Mouse (Mus musculus): Measurements from ENCODE around the gene Nop10.

The Nop10 gene

DNA sequence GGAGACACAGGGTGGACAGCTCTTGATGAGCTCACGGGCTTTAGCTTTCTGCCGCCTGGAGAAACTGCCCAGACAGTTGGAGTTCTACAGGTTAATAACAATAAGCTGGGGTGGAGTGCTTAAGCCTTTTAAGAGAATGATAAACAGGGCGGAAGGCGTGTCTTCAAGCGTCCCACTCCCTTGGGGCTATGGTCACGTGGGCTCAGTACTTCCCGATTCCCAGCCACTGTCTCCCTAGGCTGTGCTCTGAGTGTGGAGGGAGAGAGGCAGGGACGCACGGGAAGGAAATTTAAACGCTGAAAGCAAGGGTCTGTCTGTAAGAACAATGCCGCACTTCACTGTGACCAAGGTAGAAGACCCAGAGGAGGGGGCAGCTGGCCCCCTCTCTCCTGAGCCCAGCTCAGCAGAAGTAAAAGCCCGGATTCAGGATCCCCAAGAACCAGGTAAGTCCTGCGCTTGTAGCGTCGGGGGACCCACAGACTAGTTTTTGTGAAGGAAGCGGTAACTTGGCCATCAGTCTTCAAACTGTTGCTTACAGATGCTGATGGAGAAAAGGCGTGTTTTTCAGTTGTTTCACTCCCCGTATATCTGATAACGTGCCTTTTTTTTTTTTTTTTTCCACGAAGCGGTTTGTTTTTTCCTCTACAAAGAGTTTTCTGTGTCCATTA is 22.8 kb downstream of the Nop10 start:
- TF ChIP-seq GATA4 (IDR thresholded peaks at IDR 0.05; ENCODE audit: insufficient replicate concordance, low read length) = no peak

DNA sequence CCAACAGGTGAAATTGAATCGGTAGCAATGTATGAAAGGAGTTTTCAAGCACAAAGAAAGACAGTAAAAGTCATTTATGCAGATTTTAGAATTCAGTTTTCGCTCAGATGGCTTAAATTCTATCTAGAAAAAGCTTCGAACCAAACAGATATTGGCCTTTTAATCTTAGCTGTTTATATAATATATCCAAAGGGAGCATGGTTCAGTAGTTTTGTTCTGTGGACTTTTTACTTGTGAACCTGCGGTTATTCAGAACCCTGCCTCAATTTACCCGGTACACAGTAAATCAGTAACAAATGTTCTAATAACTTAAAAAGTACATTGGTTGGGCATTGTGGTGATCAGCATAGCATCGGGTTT is 23.3 kb downstream of the Nop10 start:
- no peak for TF ChIP-seq GATA4 (IDR thresholded peaks at IDR 0.05; ENCODE audit: insufficient replicate concordance, low read length)

DNA sequence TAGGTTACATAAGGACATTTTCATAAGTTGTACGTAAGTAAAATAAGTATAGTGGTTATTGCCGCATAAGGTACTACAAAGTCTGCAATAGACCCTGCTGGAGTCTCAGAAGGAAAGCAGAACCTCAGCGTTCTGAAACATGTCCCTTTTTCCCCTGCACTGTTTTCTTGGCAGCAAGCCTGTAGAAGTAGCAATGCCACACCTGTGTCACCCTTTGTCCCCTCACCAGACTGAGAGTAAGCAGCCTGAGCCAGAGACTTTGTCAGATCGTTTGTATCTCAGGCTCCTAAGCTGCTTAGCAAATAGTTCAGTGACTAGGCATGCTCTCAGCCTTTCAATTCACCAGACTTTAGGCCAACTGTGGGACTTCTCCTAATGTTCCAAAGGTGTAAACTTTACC is 25.3 kb downstream of the Nop10 start:
- TF ChIP-seq GATA4 (IDR thresholded peaks at IDR 0.05; ENCODE audit: insufficient replicate concordance, low read length) = no peak

DNA sequence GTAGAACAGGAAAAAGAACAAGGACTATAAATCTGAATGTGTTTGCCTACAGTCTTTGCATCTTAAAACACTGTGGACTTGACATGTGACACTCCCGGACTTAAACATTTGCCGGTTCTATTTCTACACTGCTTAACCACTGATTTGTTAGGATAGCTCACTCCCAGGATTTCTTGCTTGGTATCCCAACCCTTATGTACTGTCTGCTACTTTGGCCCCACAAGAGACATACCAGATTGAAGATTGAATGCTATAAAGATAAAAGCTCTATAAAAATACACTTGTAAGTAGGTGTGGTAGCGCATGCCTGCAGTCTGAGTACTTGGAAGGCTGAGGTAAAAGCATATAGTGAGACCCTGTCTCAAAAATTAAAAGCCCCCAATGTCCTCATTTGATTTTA is 27.8 kb downstream of the Nop10 start:
- no peak for TF ChIP-seq GATA4 (IDR thresholded peaks at IDR 0.05; ENCODE audit: insufficient replicate concordance, low read length)

DNA sequence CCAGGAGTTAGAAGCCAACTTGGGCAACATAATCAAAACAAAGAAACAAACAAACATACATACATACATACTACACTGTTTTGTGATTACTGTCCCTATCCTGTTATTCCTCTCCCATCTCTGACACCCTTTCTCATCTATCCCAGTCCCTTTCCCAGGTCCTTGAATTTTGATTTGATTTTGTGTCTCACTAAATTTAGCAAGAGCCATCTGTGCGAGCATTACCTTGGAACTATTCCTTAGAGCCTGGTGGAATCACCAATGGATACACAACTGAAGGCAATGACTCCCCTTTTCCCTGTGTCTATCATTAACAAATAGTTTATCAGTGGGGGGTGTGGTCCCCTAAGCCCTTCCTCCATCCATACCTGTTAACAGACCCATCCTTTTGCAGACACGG is 31.1 kb downstream of the Nop10 start:
- no peak for TF ChIP-seq GATA4 (IDR thresholded peaks at IDR 0.05; ENCODE audit: insufficient replicate concordance, low read length)

DNA sequence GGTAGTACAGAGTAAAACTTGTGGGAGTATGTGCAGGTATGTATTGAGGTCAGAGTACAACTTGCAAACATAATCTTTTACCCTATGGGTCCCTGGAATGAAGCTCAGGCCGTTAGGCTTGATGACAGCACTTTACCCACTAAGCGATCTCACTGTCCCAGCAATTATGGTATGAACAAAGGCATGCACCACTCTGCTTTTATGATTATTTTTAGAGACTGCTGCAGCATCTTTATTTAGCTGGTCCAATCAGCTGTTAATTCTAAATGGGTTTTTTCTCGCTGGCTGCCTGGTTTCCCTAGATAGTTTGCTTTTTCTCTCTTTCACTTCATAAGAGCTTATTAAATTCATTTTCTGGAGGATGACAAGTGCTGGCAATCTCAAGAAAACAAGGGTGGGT is 34.5 kb downstream of the Nop10 start:
- TF ChIP-seq GATA4 (IDR thresholded peaks at IDR 0.05; ENCODE audit: insufficient replicate concordance, low read length) = no peak

DNA sequence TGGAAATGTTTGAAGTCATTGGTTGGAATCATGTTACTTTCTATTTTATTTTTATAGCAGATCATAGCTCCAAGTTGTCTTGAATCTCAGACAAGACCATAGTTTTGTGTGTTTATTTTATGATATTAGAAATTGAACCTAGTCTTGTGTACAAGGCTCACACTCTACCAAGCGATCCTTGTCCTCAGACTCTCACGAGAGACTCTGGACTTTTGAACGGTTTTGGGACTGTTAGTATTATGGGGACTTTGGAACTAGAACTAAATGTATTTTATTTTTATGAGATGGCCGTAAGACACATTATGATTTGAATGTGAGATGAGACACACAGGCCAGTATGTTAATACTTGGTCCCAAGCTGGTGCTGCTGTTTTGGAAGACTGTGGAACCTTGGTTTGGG is 36.5 kb downstream of the Nop10 start:
- TF ChIP-seq GATA4 (IDR thresholded peaks at IDR 0.05; ENCODE audit: insufficient replicate concordance, low read length) = no peak

DNA sequence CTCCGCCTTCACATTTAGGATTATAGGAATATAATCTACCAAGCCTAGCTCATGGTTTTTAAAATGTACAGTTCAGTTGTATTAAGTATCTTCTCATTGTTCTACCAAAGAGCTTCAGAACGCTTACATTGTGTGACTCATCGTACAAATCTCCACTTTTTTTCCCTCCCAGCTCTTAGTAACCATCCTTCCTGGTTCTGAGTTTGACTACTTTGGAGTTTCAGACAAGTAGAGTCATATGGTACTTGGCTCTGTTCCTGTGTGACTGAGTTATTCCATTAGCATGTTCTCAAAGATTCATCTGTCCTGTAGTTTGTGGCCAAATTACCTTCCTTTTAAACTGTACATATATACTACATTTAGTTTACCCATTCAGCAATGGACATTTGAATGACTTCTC is 46.9 kb downstream of the Nop10 start:
- no peak for TF ChIP-seq GATA4 (IDR thresholded peaks at IDR 0.05; ENCODE audit: insufficient replicate concordance, low read length)

DNA sequence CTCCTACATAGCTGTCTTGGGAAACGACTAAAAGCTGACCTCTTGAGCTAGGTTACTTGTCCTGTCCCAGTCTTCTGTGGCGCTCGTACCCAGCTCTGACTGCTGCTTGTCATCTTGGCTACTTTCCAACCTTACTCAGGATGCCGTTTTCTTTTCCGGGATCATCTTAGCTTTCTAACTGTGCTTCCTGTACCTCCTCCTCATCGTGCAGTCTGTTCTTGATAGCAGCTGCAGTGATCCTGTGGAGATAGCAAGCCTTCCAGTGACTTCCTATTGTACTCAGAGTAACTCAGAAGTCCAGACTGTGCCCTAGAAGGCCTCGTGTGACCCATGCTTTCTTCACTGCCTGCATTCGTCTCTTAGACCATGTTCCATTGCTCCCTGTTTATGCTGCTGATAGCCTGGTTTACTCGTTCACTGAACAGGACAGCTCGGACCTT is 47.5 kb downstream of the Nop10 start:
- peak; percentile 71; the same call in 1 of the 2 replicates for TF ChIP-seq GATA4 (IDR thresholded peaks at IDR 0.05; ENCODE audit: insufficient replicate concordance, low read length)

Data from liver, adult (tissue).